ENCODE assay signal across 8 mouse cellular contexts in the genomic region with DNA sequence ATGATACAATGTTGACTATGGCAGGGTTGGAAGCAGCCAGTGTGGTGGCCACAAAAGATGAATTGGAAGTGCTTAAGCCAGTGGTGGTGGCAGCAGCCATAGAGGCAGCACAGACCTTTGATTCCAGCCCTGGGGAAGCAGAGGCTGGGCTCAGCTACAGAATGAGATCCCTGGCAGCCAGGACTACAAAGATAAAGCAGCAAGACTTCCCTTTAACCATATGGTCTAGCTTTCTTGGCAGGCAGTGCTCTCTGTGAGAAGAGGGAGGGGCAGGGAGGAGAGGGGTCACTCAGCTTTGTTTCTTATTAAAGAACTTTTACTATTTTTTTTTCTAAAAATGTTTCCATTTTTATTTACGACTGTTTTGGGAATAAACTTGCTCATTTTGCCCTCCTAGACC. TPM values are rescaled to one million over a fixed set of nuclear protein-coding genes. Genes with fewer than 3 reads are reported as not detected.
DNase-seq lines count a peak whose midpoint lies in the region; ATAC-seq lines count a peak whose summit lies in the region.

No protein-coding gene starts in this region.

- DNase-seq in midbrain, embryonic 10.5 days (ENCODE audit: low spot score) = no peak
- no peak for DNase-seq in midbrain, embryonic 11.5 days (ENCODE audit: low spot score, missing footprints)
- DNase-seq in kidney, postnatal 10 days = peak; percentile 47
- no peak for DNase-seq in layer of hippocampus, adult 9-10 months (ENCODE audit: low spot score)
- no peak for DNase-seq in ovary, postnatal 10 days (ENCODE audit: low spot score)
- no peak for DNase-seq in frontal cortex, postnatal 36 days (ENCODE audit: low spot score in 2 of 2)
- no peak for DNase-seq in testis, postnatal 14 days (ENCODE audit: low spot score)

- no peak overlapping the region for H3K4me3 ChIP-seq in midbrain, embryonic 10.5 days
- no peak overlapping the region for H3K4me3 ChIP-seq in midbrain, embryonic 11.5 days (ENCODE audit: low read depth, low read length)
- no peak overlapping the region for H3K4me3 ChIP-seq in forebrain, embryonic 12.5 days (replicated peaks)

- no peak for ATAC-seq in midbrain, embryonic 11.5 days (ENCODE audit: low FRiP score)
- peak; percentile 10; the same call in 1 of the 2 replicates for ATAC-seq in forebrain, embryonic 12.5 days (ENCODE audit: low FRiP score)

- peaks cover 32% of the 10 kb centered on the region for H3K4me1 ChIP-seq in midbrain, embryonic 10.5 days
- peaks cover 4% of the 10 kb centered on the region; the same call in 1 of the 2 replicates for H3K4me1 ChIP-seq in midbrain, embryonic 11.5 days (ENCODE audit: control insufficient read depth, insufficient read depth, low read length)
- peaks cover 36% of the 10 kb centered on the region for H3K4me1 ChIP-seq in forebrain, embryonic 12.5 days

- no peaks in the 10 kb centered on the region for H3K36me3 ChIP-seq in midbrain, embryonic 10.5 days
- no peaks in the 10 kb centered on the region for H3K36me3 ChIP-seq in midbrain, embryonic 11.5 days (ENCODE audit: control insufficient read depth, insufficient read depth, low read length)
- no peaks in the 10 kb centered on the region for H3K36me3 ChIP-seq in forebrain, embryonic 12.5 days (replicated peaks)

- H3K9me3 ChIP-seq in midbrain, embryonic 10.5 days (replicated peaks) = no peaks in the 10 kb centered on the region
- no peaks in the 10 kb centered on the region for H3K9me3 ChIP-seq in midbrain, embryonic 11.5 days (ENCODE audit: control insufficient read depth, low read length)
- no peaks in the 10 kb centered on the region for H3K9me3 ChIP-seq in forebrain, embryonic 12.5 days

- H3K9ac ChIP-seq in midbrain, embryonic 11.5 days (ENCODE audit: low read length) = no peak overlapping the region
- H3K9ac ChIP-seq in forebrain, embryonic 12.5 days = no peak overlapping the region

- H3K4me2 ChIP-seq in midbrain, embryonic 11.5 days = no peak overlapping the region
- peak overlapping the region; percentile 13; the same call in 1 of the 2 replicates for H3K4me2 ChIP-seq in forebrain, embryonic 12.5 days

- peaks cover 29% of the 10 kb centered on the region for H3K27me3 ChIP-seq in midbrain, embryonic 10.5 days (ENCODE audit: low read depth, poor library complexity, severe bottlenecking)
- H3K27me3 ChIP-seq in midbrain, embryonic 11.5 days (ENCODE audit: control insufficient read depth, insufficient read depth, low read length) = no peaks in the 10 kb centered on the region; the same call in 1 of the 2 replicates
- H3K27me3 ChIP-seq in forebrain, embryonic 12.5 days = no peaks in the 10 kb centered on the region

- 90% methylated on average over 1 of the region's 1 CpGs for WGBS in midbrain, embryonic 10.5 days
- WGBS in midbrain, embryonic 11.5 days = 80% methylated on average over 1 of the region's 1 CpGs
- 83% methylated on average over 1 of the region's 1 CpGs for WGBS in forebrain, embryonic 12.5 days

- H3K27ac ChIP-seq in midbrain, embryonic 10.5 days (replicated peaks) = peak overlapping the region; percentile 52; the same call in 1 of the 2 replicates
- H3K27ac ChIP-seq in midbrain, embryonic 11.5 days (ENCODE audit: low read depth, low read length) = no peak overlapping the region
- H3K27ac ChIP-seq in forebrain, embryonic 12.5 days = peak overlapping the region; percentile 75

RNA-seq across cellular contexts. Expression of a gene that starts 1.4 kb away (rescaled TPM):
- 3.7 and 5.0 TPM in 2 replicates for polyA plus RNA-seq in midbrain, embryonic 10.5 days (2016; fragmentation: Nextera tagmentation; extraction: Ambion mirVana)
- 4.6 and 5.0 TPM in 2 replicates for polyA plus RNA-seq in midbrain, embryonic 11.5 days (2014; fragmentation: Nextera tagmentation; extraction: Ambion mirVana)
- 6.3 and 6.4 TPM in 2 replicates for polyA plus RNA-seq in forebrain, embryonic 12.5 days (2016; fragmentation: Nextera tagmentation; extraction: Ambion mirVana)
